Mouse (Mus musculus) NIH3T3 (cell line): ENCODE measurements around the gene Psme4.
"Not testable (repeated sequence)": the region's sequence is repeated elsewhere in the genome, so short reads cannot be mapped to it uniquely, and the experiment has no call there.

Source experiments
- DNase-seq: peaks from one replicate; pipeline ENCODE4 v3.0.0-alpha.2; 2012; ENCODE audit warnings: low read depth

Gene Psme4

DNA sequence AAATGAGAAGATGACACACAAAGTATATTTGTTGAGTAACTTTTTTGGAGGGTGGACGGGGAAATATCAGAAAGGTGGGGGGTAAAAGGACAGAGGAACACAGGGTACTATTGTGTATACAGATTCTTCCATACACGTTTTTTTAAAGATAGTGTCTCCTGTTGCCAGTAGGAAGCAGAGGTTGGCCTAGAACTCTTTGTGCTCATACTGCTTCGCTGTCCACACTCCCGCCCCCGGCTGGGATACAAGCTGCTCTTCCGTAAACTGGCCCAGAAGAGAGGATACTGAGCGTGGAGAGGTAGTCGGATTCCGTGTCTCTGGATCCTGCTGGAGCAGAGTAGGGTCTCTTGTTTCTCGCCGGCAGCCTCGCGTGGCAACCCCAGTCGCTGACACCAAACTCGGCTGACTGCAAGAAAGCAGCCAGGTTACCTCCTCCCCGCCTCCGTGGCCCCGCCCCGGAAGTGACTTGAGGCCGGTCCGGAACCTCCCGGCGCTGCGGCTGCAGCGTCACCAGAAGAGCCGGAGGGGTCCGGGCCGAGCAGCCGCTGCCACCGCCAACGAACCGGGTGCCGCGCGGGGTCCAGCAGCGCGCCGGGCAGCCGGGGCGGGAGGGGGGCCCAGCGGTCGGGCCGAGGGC lies at the start of gene Psme4:
Gene Psme4, plus strand, starts transcription at position 460 of the 637 bp plus-strand sequence.
- DNase-seq, result peak; percentile 98

DNA sequence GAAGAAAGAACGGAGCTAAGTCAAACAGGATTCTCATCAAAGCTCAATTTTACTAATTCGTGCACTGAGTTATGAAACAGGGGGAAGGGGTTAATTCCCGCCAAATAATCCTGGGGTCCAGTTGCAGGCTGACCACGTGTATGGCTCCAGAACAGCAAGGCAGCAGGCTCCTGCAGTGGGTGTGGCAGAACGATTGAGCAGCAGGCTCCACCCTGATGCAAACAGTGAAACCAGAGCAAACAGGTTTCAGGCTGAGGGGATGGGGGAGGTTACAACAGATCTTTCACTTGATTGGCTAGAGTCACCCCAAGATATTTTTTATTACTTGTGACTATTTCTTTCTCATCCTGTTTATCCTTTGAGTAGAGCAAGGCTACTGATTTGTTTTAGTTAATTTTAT lies 48.1 kb upstream of the Psme4 start:
- no peak for DNase-seq

DNA sequence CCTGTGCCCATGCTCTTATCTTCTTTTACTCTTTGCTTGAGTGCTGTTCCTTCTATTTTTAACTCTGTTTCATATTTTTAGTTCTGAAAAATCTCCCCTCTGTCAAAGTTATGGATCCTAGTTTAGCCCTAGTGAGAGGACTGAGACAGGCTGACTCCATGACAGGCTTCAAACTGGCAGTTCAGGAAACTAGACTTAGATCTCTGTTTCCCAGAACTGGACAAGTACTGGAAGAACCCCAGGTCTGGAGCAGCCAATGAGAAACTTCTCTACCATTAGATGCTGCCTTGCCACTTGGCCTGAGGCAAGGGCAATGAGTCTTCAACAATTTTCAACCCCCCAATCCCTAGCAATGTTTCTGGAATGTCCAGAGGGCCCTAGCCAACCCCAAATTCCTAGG lies 40.8 kb upstream of the Psme4 start:
- DNase-seq, result no peak

DNA sequence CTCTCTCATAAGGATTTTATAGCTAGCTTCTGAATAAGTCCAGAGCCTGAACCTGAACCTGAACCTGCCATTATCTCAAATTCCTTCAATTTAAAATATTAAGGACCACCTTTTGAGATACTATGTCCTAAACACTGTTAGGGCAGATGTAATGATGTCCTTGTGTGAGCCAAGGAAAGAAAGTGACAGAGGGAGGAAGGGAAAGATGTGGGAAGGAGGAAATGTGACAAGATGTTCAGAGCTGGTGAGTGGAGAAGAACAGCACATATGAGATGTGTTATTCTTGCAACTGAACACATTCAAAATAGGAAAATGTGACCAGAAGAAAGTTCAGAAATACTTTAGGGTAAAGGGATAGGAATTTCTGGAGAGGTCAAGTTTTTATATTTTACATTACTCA lies 38.1 kb upstream of the Psme4 start:
- DNase-seq, result no peak

DNA sequence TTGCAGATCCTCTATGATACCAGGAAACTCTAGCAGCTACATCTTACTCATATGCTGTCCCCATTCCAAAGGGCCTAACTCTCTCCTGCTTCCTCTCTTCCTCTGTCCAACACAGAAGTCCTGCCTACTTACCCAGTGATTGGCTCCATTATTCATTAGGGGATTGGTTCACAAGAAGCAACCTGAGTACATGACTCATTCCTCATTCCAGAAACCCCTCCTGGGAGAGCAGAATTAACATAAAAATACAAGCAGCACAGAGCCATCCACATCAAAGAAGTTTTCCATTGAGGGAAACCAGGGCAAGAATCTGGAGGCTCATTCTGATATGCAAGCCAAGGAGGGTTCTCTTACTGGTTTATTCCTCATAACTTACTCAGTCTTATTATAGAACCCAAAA lies 27.5 kb upstream of the Psme4 start:
- peak; percentile 53 for DNase-seq

DNA sequence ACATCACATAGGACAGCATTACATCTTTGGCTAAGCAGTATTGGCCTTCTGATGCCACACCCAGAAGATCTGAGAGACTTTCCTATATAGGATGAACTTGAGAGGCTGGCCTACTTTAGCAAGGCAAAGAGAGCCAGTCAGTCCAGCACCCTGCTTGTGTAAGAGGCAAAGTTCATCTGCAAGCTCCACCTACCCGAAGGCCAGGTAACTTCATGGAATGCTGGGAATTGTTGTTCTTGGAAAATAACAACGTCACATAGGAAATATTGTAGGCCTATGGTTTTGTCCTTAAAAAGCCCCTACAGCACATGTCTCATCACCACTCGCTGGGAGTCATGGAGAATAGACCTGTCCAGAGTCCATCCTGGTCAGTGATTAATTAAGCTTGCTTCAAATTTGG lies 22.6 kb upstream of the Psme4 start:
- no peak for DNase-seq

DNA sequence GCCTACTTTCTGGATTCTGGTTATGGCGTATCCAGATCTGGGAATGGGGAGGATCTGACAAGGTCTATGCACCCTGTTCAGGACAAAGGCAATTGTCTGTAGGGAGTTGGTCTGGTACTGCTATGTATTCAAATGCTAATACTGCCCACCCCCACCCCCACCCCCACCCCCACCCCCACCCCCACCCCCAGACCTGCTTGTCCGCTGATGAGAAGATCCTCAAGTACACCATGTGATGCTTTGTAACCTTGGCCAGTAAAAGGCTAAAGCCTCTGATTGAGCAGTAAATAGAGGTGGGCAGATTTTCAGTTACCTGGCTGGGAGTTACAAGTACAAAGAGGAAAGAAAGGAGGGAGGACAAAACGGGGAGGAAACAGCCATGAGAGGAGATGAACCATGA lies 21.9 kb upstream of the Psme4 start:
- DNase-seq, result no peak

DNA sequence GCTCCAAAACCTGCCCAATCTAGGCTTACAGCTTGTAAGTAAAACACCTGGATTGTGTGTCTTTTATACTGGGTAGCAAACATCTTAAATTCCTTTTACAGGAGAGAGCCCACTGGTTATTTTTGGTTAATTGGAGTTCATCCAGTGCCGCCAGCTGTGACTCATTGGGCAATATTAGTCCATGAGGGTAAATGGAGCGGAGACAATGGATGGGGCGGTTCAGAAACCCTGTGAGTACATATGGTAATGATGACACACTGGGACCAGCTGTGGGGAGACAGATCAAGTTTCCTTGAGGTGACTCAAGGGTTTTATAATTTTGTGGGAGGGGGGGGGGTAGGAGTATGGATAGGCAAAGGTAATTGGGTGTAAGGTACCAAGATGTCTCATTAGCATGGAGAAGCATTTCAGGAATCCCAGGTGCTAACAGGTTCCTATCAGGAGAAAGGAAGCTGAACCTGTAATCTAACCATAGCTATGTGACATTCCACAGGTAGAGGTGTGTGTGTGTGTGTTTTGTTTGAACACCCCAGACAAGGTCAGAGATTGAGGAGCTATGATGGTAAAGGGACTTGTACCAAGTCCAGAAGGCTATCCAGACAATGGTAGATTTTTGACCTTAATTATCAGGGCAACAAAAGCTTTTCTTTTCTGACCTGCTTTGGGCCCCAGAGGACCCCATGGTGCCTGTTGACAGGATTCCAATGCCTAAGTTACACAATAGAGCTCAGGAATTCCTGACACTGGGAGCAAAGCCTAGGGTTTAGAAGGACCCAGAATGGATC lies 21.3 kb upstream of the Psme4 start:
- peak; percentile 73 for DNase-seq

DNA sequence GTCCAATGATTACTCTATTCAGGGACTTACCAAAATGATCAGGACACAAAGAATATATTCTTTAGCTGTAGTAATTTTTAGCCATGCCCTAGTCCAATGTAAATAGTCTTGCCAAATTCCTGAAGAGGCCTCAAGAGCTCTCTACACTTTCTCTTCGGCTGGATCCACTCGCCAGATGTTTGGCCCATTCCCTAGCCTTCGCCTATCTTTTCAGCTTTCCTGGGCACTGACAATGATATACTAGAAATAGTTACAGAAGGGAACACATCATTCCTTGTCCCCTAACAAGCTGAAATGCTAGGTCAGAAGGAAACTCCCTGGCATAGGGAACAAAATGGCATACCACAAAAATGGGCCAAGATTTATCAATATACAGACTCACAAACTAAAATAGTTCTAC lies 18.6 kb upstream of the Psme4 start:
- DNase-seq, result no peak

DNA sequence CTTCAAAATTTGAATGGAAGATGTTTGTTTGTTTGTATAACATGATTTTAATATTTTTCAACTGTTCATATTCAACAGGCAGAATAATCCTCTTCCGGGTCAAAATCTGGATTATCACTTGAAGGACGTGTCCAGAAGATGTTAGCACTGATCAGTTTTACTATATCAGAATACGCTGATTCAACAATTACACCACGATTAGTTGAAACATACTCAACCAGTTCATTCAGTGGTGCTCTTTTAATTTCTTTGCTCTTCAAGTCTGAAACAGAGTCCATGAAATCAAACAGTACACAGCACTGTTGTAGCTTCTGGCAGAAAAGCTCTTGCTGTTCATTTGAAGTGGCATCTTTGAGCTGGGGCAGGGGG lies 17.1 kb upstream of the Psme4 start:
- DNase-seq, result not testable (repeated sequence)

DNA sequence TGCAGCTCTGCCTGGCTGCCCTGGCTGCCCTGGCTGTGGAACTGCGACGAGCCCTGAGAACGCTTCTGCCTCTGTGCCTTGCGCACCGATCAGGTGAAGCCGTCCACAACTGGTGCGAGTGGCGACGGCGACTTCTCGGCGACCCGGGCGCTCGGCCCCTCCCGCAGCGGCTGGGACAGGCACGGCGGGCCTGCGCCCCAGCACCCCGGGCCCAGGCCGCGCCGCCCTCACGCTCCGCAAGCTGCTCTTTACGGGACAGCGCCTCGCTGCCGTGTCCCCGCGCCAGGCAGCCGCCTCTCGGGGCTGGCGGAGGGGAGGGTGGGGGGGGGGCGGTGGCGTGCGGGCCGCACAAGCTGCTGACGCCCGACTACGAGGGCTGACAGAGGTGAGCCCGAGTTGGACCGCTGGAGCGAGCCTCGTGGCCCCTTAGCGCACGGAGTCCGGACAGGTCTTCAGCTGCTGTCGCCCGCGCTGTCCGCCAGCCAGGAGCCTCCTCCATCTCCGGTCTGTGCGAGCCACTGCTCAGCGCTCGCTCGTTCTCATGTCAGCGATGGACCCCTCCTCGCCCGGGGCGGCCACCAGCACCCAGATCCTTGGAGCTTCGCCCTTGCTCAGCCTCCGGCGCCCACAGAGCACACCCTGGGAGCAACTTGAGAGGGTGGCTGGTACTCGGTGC lies 16.5 kb upstream of the Psme4 start:
- DNase-seq, result no peak

DNA sequence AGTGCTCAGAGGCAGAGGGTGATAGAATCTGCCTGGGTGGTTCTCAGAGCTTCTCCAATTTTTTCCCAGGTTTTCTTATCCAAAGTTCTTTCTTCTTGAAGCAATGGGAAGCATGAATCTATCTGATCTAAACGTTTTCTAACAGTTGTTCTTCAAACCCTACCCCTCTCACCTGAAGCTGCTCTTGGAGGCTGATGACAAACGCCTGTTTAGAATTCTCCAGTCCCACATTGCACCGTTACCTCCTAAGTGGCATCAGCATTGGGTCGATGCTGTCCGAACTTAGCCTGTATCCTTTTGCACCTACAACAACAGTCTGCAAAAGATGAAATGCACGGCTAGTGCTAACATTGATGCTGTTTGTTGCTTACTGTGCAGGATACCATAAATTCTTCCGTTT lies 10.1 kb upstream of the Psme4 start:
- DNase-seq, result no peak

DNA sequence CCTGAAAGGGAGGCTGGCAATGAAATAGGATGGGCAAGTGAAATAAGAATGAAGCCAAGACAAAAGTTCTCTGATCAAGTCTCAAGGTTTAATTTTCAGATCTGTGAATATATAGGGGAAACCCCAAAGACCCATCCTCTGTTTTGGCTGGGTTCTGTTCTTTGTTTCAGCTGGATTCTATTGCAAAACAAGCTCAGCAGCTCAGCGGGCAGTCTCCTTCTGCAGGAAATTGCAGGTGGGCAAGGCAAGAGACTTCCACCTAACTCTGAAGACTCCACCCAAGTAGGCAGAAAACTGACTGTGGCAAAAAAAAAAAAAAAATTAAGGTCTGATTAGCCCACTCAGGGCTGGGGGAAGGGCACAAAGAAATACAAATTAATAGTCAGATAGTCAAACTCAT lies 9.6 kb upstream of the Psme4 start:
- DNase-seq, result no peak

DNA sequence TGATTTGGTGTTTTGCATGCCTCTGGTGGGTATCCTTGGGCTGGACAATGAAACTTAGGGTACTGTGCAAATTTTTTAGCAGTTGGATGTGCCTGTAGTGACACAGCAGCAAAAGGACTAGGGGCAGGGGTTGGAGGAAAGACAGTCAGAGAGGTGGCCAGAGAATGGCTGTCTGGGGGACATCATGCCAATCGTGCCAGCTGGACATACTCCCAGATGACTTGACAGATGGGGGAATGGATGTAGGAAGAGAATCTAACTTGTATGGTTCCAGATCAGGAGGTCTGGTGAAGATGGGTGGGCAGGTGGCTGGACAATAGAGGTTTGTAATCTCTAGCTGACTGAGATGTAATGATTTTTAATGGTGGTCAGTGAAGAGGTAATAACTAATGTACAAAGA lies 6.5 kb upstream of the Psme4 start:
- DNase-seq, result no peak

DNA sequence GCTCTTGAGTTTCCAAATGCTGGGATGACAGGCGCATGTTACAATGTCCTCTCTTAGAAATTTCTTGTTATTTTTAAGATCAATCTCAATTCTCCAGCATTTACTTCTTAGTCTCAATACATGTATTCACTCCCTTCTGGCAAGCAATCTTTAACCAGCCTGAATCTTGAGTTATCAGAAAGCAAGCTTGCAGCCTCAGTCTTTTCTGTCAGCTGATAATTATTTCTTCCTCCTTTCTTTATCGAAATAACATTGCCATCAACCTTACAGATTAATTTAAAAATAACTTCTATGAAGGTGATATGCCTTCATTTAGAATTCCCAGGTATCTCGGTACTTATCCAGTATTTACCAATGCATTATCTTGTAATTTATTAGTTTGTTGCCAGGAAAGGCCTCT lies 709 bp upstream of the Psme4 start:
- DNase-seq, result peak; percentile 11

DNA sequence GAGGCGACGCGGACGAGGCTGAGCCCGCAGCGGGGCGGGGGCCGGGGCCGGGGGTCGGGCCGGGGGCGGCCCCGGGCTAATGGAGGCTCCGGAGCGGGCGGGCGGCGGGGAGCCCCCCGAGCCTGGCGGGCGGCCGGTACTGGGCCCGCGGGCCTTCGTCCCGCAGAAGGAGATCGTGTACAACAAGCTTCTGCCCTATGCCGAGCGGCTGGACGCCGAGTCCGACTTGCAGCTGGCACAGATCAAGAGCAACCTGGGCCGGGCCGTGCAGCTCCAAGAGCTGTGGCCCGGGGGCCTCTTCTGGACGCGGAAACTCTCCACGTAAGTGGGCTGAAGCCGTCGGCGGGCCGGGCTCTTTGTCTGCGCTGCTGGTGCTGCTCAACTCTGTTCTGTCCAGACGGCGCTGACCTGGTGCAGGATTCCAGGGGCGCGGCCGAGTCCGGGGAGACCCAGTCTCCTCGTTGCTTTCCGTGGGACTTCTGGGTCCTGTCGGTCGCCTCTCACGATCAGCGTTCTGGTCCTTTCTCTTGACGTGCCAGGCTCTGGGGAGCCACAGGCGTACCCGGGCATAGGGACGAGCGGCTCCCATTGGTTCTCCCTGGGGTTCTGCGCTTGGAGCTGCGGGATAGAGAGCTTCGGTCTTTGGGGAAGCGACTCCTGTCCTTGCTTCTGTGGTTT lies 517 bp downstream of the Psme4 start:
- DNase-seq, result peak; percentile 65

DNA sequence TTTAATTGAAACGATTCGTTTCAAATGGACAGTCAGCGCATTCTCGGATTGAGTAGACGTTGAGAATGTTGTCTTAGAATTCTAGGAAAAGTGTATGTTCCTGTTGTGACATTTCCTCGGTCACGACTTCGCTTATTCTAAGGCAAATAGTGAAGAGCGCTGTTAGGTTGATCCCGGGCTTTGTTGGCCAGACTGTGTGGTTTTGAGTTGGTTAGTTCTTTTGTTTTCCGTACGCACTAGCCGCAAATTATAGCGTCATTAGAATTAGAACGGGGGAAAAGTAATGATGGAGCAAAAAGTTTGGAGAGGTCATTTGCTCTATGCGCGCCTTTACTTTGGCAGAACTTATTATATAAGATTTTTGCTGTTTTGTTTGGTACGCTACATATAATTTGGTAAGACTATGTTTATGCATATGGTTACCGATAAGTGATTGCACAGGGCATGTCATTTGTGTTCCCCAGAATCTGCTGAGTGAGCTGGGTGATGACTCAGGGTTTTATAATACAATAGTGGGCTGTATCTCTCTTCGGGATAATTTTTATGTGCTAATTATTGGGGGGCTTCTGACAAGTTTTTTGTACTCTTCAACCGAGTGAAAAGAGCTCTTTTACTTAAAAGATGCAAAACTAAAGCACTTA lies 1.4 kb downstream of the Psme4 start:
- DNase-seq, result peak; percentile 41

DNA sequence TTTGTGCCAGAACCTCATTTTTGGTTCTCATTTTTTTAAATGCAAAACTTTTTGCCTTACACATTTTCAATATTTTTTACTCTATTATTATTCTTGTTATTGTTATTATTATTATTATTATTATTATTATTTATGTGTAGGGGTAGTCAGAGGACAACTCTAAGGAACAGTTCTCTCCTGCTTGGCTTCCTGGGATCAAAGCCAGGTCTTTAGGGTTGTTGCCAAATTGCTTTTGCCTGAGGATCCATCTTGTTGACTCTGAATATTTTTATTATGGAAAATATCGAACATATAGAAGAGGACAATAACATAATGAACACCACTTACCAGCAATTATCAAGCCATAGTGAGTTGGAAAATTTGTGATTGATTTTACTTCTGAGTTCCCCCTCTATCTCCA lies 3.1 kb downstream of the Psme4 start:
- DNase-seq, result no peak

DNA sequence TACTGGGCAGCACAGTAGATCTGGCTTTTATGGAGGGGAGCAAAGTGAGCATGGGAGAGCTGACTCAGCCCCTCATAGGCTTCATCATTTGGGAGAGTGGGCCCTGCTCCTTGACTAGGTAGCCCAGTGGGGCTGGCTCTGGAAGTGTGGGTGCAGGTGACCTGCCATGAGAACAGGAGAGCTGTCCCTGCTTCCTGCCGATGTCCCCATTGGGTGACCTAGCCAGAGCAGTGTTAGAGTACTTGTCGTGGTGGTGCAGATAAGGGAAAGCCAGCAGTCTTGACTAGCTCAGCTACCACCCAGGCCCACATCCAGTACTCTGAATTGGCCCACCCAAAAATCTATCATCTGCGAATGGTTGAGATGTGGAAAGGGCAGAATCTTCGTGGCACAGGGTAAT lies 6.0 kb downstream of the Psme4 start:
- DNase-seq, result no peak

DNA sequence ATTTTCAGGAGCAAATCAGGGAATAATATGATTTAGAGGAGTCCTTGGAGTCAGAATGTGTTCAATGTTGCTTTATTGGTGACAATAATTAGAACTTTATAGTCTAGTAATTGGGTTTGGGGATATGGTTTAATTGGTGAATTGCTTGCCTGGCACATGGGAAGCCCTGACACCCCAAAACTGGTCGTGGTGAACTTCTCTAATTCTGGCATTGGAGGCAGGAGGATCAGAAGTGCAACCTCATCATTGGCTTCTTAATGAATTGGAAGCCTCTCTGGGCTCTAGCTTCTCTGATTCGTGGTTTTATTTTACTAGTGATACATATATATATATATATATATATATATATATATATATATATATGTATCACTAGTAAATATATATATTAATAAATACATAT lies 9.4 kb downstream of the Psme4 start:
- DNase-seq, result no peak

DNA sequence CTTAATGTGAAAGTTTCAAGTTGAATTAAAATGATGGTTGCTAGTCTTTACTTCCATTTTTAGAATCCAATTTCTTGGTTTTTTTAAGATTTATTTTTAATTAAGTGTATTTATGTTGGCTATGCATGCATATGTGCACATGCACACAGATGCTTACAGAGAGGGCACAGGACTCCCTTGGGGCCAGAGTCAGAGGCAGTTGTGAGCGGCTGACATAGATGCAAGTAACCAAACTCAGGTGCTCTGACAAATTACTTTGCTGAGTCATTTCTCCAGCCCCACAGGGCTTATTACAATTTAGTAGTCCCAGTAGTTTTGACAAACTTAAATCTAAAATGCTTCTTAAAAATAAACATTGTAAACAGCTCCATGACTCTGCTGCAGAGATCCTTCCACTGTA lies 10.1 kb downstream of the Psme4 start:
- DNase-seq, result no peak

DNA sequence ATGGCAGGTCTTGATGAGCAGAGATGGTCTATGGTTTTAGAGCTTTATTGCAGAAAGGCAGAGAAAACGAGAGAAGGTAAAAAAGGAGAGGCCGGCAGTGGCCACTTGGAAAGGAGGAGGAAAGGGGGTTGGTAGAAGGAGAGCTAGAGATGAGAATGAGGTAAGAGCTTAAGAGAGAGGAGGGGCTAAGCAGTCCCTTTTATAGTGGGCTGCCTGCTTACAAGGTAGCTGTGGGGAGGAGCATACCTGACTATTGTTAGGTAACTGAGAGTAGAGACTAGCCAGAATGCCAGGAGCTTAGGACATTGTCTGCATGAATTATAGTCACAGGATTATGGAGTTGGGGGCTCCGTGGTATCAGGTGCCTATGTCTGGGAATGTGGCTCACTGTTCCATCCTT lies 14.0 kb downstream of the Psme4 start:
- DNase-seq, result no peak
